Mouse (Mus musculus): ENCODE measurements at regions not wholly inside any gene's neighbourhood (a gene's known extent, or its start where the extent isn't known, plus 50 kb on each side); places are given as distances from the start of the nearest gene placed in this dataset.
A peak's percentile ranks its signal among the peaks of the same experiment; 100 is the strongest.

DNA sequence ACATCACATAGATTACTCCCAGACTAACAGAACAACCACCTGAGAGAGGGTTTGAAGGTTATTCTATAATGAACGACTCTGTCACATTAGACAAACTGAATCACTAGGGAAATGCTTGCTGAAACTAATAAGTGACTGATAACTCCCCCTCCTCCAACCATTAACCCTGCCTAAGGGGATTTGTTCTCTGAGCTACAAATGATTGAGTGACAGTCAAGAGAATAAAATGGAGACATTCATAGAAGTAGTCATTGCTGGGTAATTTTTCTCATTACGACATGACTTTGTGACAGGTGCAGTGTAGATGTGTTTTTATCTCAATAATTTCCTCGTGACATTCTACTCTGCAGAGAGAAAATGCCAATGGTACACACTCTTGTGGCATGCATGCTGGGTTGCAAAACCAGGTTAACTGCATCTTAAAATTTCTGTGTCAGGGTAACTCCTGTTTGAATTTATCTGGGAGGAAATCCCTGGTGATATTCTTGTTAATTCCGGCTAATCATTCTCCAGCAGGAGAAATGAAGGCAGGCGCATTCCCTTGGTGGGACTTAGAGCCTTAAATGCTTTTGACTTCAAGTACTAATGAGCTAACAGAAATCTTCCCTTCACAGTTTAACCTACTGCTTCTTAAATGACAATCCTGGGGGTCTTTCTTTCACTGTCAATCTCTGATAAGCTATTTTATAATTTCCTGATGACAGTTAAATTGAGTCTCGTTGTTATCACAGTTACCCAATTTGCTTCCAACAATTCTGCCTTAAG lies 292.6 kb upstream of the Lcorl start:
- Histone ChIP-seq H3K4me3 (replicated peaks; ENCODE audit: low read length) (no peak overlapping the region), H3K27me3 (ENCODE audit: control insufficient read depth, insufficient read depth, low read length) (no peaks in the 10 kb centered on the region), H3K4me1 (ENCODE audit: control insufficient read depth, insufficient read depth, low read length) (no peaks in the 10 kb centered on the region), H3K36me3 (ENCODE audit: control insufficient read depth, insufficient read depth, low read length) (no peaks in the 10 kb centered on the region), H3K4me2 (replicated peaks; ENCODE audit: low read depth, low read length, severe bottlenecking) (no peak overlapping the region), H3K27ac (replicated peaks; ENCODE audit: low read depth, low read length) (no peak overlapping the region), H3K9ac (ENCODE audit: low read depth, low read length, severe bottlenecking) (no peak overlapping the region), H3K9me3 (ENCODE audit: control insufficient read depth, low read length) (no peaks in the 10 kb centered on the region)
- TF ChIP-seq POLR2A (IDR thresholded peaks at IDR 0.05; ENCODE audit: borderline replicate concordance, extremely low read depth, insufficient read depth, insufficient read length), result no peak
- no peak for DNase-seq (ENCODE audit: low spot score)
- 64% methylated on average over 6 of the region's 6 CpGs for WGBS
- ATAC-seq (ENCODE audit: low FRiP score, low read depth), result no peak

DNA sequence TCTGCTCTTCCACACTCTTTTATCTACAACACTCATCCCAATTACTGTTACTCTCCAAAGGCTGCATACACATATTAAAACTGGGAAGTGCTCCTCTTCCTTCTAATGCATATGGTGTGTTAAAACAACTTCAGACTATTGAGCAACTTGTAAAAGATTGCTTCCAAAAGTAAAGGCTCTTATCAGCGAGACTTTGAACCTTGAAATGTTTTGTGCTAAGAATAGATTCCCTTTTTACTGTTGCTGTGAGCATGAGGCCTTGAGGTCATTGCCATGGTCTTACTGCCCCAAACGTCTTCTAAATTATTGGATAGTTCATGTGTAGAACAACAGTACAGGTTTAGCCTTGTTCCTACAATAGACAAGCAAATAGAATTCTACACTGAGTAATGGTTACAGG lies 281.6 kb upstream of the Lcorl start:
- DNase-seq (ENCODE audit: low spot score) (no peak), ATAC-seq (ENCODE audit: low FRiP score, low read depth) (no peak)
- Histone ChIP-seq H3K9me3 (ENCODE audit: control insufficient read depth, low read length) (no peaks in the 10 kb centered on the region), H3K4me3 (replicated peaks; ENCODE audit: low read length) (no peak overlapping the region), H3K9ac (ENCODE audit: low read depth, low read length, severe bottlenecking) (no peak overlapping the region), H3K27ac (replicated peaks; ENCODE audit: low read depth, low read length) (no peak overlapping the region), H3K4me1 (ENCODE audit: control insufficient read depth, insufficient read depth, low read length) (0 out of 2 replicates have a peak, but pooled peaks cover 3% of the 10 kb centered on the region), H3K4me2 (replicated peaks; ENCODE audit: low read depth, low read length, severe bottlenecking) (no peak overlapping the region), H3K36me3 (ENCODE audit: control insufficient read depth, insufficient read depth, low read length) (no peaks in the 10 kb centered on the region), H3K27me3 (ENCODE audit: control insufficient read depth, insufficient read depth, low read length) (no peaks in the 10 kb centered on the region)
- WGBS, result 64% methylated on average over 2 of the region's 2 CpGs
- no peak for TF ChIP-seq POLR2A (IDR thresholded peaks at IDR 0.05; ENCODE audit: borderline replicate concordance, extremely low read depth, insufficient read depth, insufficient read length)

DNA sequence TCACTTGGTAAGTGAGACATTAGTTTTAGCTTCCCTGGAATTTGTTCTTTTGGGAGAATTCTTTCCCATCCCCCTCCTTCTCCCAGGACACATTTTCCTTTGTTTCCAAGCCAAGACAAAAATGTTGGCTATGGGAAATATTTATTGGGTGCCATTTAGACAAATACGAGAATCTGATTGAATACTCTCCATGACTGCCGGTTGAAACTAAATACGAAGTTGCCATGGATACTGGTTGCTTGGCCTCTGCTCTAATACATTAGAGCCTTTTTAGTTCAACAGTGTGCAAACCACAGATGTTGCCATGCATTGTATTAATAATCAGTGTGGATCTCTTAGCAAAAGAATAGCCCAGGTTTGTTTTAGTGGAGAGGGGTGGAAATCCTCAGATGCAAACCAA lies 280.3 kb upstream of the Lcorl start:
- Histone ChIP-seq H3K9me3 (ENCODE audit: control insufficient read depth, low read length) (no peaks in the 10 kb centered on the region), H3K4me2 (replicated peaks; ENCODE audit: low read depth, low read length, severe bottlenecking) (no peak overlapping the region), H3K36me3 (ENCODE audit: control insufficient read depth, insufficient read depth, low read length) (no peaks in the 10 kb centered on the region), H3K27me3 (ENCODE audit: control insufficient read depth, insufficient read depth, low read length) (no peaks in the 10 kb centered on the region), H3K9ac (ENCODE audit: low read depth, low read length, severe bottlenecking) (no peak overlapping the region), H3K4me3 (replicated peaks; ENCODE audit: low read length) (no peak overlapping the region), H3K27ac (replicated peaks; ENCODE audit: low read depth, low read length) (no peak overlapping the region), H3K4me1 (ENCODE audit: control insufficient read depth, insufficient read depth, low read length) (0 out of 2 replicates have a peak, but pooled peaks cover 3% of the 10 kb centered on the region)
- peak; percentile 35 for DNase-seq (ENCODE audit: low spot score)
- WGBS, result 48% methylated on average over 3 of the region's 3 CpGs
- ATAC-seq (ENCODE audit: low FRiP score, low read depth), result peak; percentile 82
- no peak for TF ChIP-seq POLR2A (IDR thresholded peaks at IDR 0.05; ENCODE audit: borderline replicate concordance, extremely low read depth, insufficient read depth, insufficient read length)

DNA sequence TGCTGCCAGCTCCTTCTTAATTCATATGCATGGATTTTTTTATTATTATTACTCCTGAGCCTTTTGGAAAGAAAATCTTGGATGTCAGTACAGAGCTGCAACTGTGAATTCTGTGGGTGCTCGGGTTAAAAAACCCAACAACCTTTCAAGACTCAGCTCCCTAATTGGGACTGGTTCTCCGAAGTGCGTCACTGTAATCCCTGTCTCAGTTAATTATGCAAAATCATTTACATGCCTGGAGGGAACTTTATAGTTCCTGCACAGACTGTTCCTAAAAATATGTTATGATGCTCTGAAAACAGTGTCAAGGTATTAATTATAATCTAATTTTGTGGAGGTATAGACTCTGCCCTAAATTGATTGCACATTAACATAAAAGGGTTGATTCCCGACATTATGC lies 250.6 kb upstream of the Lcorl start:
- no peak overlapping the region for H3K4me3 ChIP-seq (replicated peaks; ENCODE audit: low read length)
- H3K4me1 ChIP-seq (ENCODE audit: control insufficient read depth, insufficient read depth, low read length), result no peaks in the 10 kb centered on the region
- 47% methylated on average over 4 of the region's 4 CpGs for WGBS
- H3K9me3 ChIP-seq (ENCODE audit: control insufficient read depth, low read length), result no peaks in the 10 kb centered on the region
- ATAC-seq (ENCODE audit: low FRiP score, low read depth) (no peak), DNase-seq (ENCODE audit: low spot score) (no peak)
- H3K9ac ChIP-seq (ENCODE audit: low read depth, low read length, severe bottlenecking), result no peak overlapping the region
- TF ChIP-seq POLR2A (IDR thresholded peaks at IDR 0.05; ENCODE audit: borderline replicate concordance, extremely low read depth, insufficient read depth, insufficient read length), result no peak
- no peak overlapping the region for H3K4me2 ChIP-seq (replicated peaks; ENCODE audit: low read depth, low read length, severe bottlenecking)
- H3K36me3 ChIP-seq (ENCODE audit: control insufficient read depth, insufficient read depth, low read length), result no peaks in the 10 kb centered on the region
- H3K27me3 ChIP-seq (ENCODE audit: control insufficient read depth, insufficient read depth, low read length), result no peaks in the 10 kb centered on the region
- H3K27ac ChIP-seq (replicated peaks; ENCODE audit: low read depth, low read length), result no peak overlapping the region

DNA sequence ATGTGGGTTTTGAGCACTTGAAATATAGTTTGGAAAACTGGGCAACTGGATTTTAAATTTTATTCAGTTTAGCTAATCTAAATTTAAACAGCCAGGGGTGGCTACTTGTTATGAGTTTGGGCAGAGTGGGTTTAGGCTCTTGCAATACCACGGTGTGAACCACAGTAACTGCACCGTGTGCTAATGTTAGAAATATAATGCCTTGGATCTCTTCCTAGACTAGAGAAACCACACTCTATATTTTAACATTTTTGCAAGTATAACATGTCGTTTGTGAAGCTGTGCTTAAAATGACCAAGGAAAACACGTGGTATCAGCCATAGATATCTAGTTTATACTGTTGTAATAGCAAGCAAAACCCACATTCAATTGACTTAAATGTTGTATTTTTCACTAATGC lies 245.9 kb upstream of the Lcorl start:
- Histone ChIP-seq H3K4me1 (ENCODE audit: control insufficient read depth, insufficient read depth, low read length) (no peaks in the 10 kb centered on the region), H3K9ac (ENCODE audit: low read depth, low read length, severe bottlenecking) (no peak overlapping the region), H3K4me3 (replicated peaks; ENCODE audit: low read length) (no peak overlapping the region), H3K9me3 (ENCODE audit: control insufficient read depth, low read length) (no peaks in the 10 kb centered on the region), H3K36me3 (ENCODE audit: control insufficient read depth, insufficient read depth, low read length) (no peaks in the 10 kb centered on the region), H3K27me3 (ENCODE audit: control insufficient read depth, insufficient read depth, low read length) (no peaks in the 10 kb centered on the region), H3K4me2 (replicated peaks; ENCODE audit: low read depth, low read length, severe bottlenecking) (no peak overlapping the region), H3K27ac (replicated peaks; ENCODE audit: low read depth, low read length) (no peak overlapping the region)
- ATAC-seq (ENCODE audit: low FRiP score, low read depth), result no peak
- 69% methylated on average over 4 of the region's 4 CpGs for WGBS
- no peak for DNase-seq (ENCODE audit: low spot score)
- TF ChIP-seq POLR2A (IDR thresholded peaks at IDR 0.05; ENCODE audit: borderline replicate concordance, extremely low read depth, insufficient read depth, insufficient read length), result no peak
